Mouse (Mus musculus) kidney, embryonic 16.5 days (tissue): ENCODE measurements around the gene Gpr89. TPM values are rescaled to one million over a fixed set of nuclear protein-coding genes. Genes with fewer than 3 reads are reported as not detected.

ENCODE experiments used
- ATAC-seq: fragments of 200-750 bp; cut with Nextera tagmentation; 2 replicates; pipeline ENCODE4 v1.8.0; 2017; ENCODE audit warnings: moderate TSS enrichment; ENCODE audit not compliant: low FRiP score, low TSS enrichment
- H3K27ac ChIP-seq: fragments of 300-500 bp; sonication (generic); 2 replicates; pipeline ENCODE4 v1.5.1; 2014; ENCODE audit warnings: low read length
- H3K27me3 ChIP-seq: fragments of 300-500 bp; sonication (generic); 2 replicates; pipeline ENCODE4 v1.6.1; 2014; ENCODE audit warnings: low read length, control low read depth, mixed read lengths; ENCODE audit not compliant: insufficient read depth
- H3K36me3 ChIP-seq: fragments of 300-500 bp; sonication (generic); 2 replicates; pipeline ENCODE4 v1.6.1; 2014; ENCODE audit warnings: low read length, control low read depth, mixed read lengths; ENCODE audit not compliant: insufficient read depth
- H3K4me1 ChIP-seq: fragments of 300-500 bp; sonication (generic); 2 replicates; pipeline ENCODE4 v1.6.1; 2014; ENCODE audit warnings: low read length, control low read depth, mixed read lengths; ENCODE audit not compliant: insufficient read depth
- H3K4me2 ChIP-seq: fragments of 300-500 bp; sonication (generic); replicated peaks from 2 replicates; pipeline ENCODE4 v1.6.1; 2014; ENCODE audit warnings: low read depth, low read length
- H3K4me3 ChIP-seq: fragments of 300-500 bp; sonication (generic); 2 replicates; pipeline ENCODE4 v1.5.1; 2014; ENCODE audit warnings: mild to moderate bottlenecking, low read length
- H3K9ac ChIP-seq: fragments of 300-500 bp; sonication (generic); replicated peaks from 2 replicates; pipeline ENCODE4 v1.6.1; 2014; ENCODE audit warnings: low read length
- H3K9me3 ChIP-seq: fragments of 300-500 bp; sonication (generic); 2 replicates; pipeline ENCODE4 v1.6.1; 2016; ENCODE audit warnings: low read length, control low read depth
- WGBS: fragments of 180-500 bp; shearing (Covaris S2); extraction: QIAGEN DNeasy Blood & Tissue Kit; methylation state at CpG from one replicate; pipeline ENCODE4 v1.1.7; 2014; 5-methylcytosine and 5-hydroxymethylcytosine counted together
- polyA plus RNA-seq: library from polyadenylated mRNA; unstranded; fragments of >200 nt; fragmentation: Nextera tagmentation; extraction: Ambion mirVana; gene quantifications from 2 replicates; pipeline ENCODE4 v1.2.1, GENCODE M21; 2015

Gene Gpr89
- polyA plus RNA-seq, 1 experiment from 2014 or later, result 44.9 TPM

GRCm38 (mm10) chr3:96832930-96833329, 72.2 kb downstream of the Gpr89 start:
- Histone ChIP-seq H3K9ac (0 out of 2 replicates have a peak overlapping the region, but pooled peaks have one; percentile 24), H3K27me3 (no peaks in the 10 kb centered on the region), H3K36me3 (no peaks in the 10 kb centered on the region), H3K4me2 (no peak overlapping the region; the same call in 1 of the 2 replicates), H3K4me3 (0 out of 2 replicates have a peak overlapping the region, but pooled peaks have one; percentile 7), H3K27ac (peak overlapping the region; percentile 48; the same call in 1 of the 2 replicates), H3K9me3 (no peaks in the 10 kb centered on the region), H3K4me1 (peaks cover 32% of the 10 kb centered on the region)
- 42% methylated on average over 5 of the region's 5 CpGs for WGBS
- peak; percentile 69 for ATAC-seq

- Histone ChIP-seq H3K9me3 (no peaks in the 10 kb centered on the region), H3K27ac (peak overlapping the region; percentile 14; the same call in 1 of the 2 replicates), H3K9ac (peak overlapping the region; percentile 49; the same call in 1 of the 2 replicates), H3K27me3 (no peaks in the 10 kb centered on the region), H3K4me3 (peak overlapping the region; percentile 28), H3K36me3 (no peaks in the 10 kb centered on the region), H3K4me2 (no peak overlapping the region), H3K4me1 (peaks cover 12% of the 10 kb centered on the region)
- whole genome bisulfite sequencing, result 63% methylated on average over 10 of the region's 10 CpGs
- peak; percentile 68 for ATAC-seq
Observed at GRCm38 (mm10) chr3:96829856-96830255, 75.3 kb downstream of the Gpr89 start.

GRCm38 (mm10) chr3:96828984-96829383, 76.2 kb downstream of the Gpr89 start, which contains the start of the genes Pdzk1 and Cd160:
TSS of gene Pdzk1 (plus strand) at chr3:96829284.
TSS of gene Cd160 (minus strand) at chr3:96829351.
- H3K27ac ChIP-seq, result peak within 1 kb of the TSS; percentile 48
- ATAC-seq, result no peak
- H3K36me3 ChIP-seq, result no peaks in the 10 kb centered on the region
- no peak within 1 kb of the TSS for H3K4me2 ChIP-seq
- no peaks in the 10 kb centered on the region for H3K9me3 ChIP-seq
- H3K9ac ChIP-seq, result peak within 1 kb of the TSS; percentile 49; the same call in 1 of the 2 replicates
- H3K4me3 ChIP-seq, result peak within 1 kb of the TSS; percentile 28
- 75% methylated on average over 1 of the region's 1 CpGs for WGBS
- H3K4me1 ChIP-seq, result peaks cover 6% of the 10 kb centered on the region
- no peaks in the 10 kb centered on the region for H3K27me3 ChIP-seq

- 48% methylated on average over 15 of the region's 15 CpGs for WGBS
- ATAC-seq, result no peak
- H3K27me3 ChIP-seq, result no peaks in the 10 kb centered on the region
- peaks cover 9% of the 10 kb centered on the region for H3K4me1 ChIP-seq
- no peak overlapping the region for H3K4me2 ChIP-seq
- H3K9me3 ChIP-seq, result no peaks in the 10 kb centered on the region
- peak overlapping the region; percentile 48 for H3K27ac ChIP-seq
- H3K9ac ChIP-seq, result no peak overlapping the region
- H3K4me3 ChIP-seq, result no peak overlapping the region
- no peaks in the 10 kb centered on the region for H3K36me3 ChIP-seq
Observed at GRCm38 (mm10) chr3:96828308-96828864, 76.8 kb downstream of the Gpr89 start.

- Histone ChIP-seq H3K27me3 (no peaks in the 10 kb centered on the region), H3K9ac (no peak overlapping the region), H3K36me3 (no peaks in the 10 kb centered on the region), H3K27ac (no peak overlapping the region), H3K4me2 (no peak overlapping the region), H3K4me1 (peaks cover 9% of the 10 kb centered on the region), H3K4me3 (no peak overlapping the region), H3K9me3 (no peaks in the 10 kb centered on the region)
- no peak for ATAC-seq
- WGBS, result 31% methylated on average over 11 of the region's 11 CpGs
Observed at GRCm38 (mm10) chr3:96825261-96825660, 79.9 kb downstream of the Gpr89 start.

- no peaks in the 10 kb centered on the region for H3K27me3 ChIP-seq
- no peak overlapping the region for H3K27ac ChIP-seq
- no peaks in the 10 kb centered on the region for H3K36me3 ChIP-seq
- ATAC-seq, result no peak
- H3K9ac ChIP-seq, result no peak overlapping the region
- no peaks in the 10 kb centered on the region for H3K9me3 ChIP-seq
- peaks cover 9% of the 10 kb centered on the region for H3K4me1 ChIP-seq
- H3K4me3 ChIP-seq, result no peak overlapping the region
- WGBS, result 79% methylated on average over 12 of the region's 12 CpGs
- H3K4me2 ChIP-seq, result no peak overlapping the region
Observed at GRCm38 (mm10) chr3:96824614-96825013, 80.5 kb downstream of the Gpr89 start.

- Histone ChIP-seq H3K27ac (no peak overlapping the region), H3K36me3 (no peaks in the 10 kb centered on the region), H3K4me1 (peaks cover 9% of the 10 kb centered on the region), H3K27me3 (no peaks in the 10 kb centered on the region), H3K4me3 (no peak overlapping the region), H3K4me2 (no peak overlapping the region), H3K9ac (no peak overlapping the region), H3K9me3 (no peaks in the 10 kb centered on the region)
- 29% methylated on average over 3 of the region's 3 CpGs for WGBS
- ATAC-seq, result no peak
Observed at GRCm38 (mm10) chr3:96823701-96824100, 81.4 kb downstream of the Gpr89 start.

GRCm38 (mm10) chr3:96821581-96821980, 83.6 kb downstream of the Gpr89 start:
- H3K36me3 ChIP-seq, result no peaks in the 10 kb centered on the region
- no peak for ATAC-seq
- H3K4me2 ChIP-seq, result no peak overlapping the region
- H3K9me3 ChIP-seq, result no peaks in the 10 kb centered on the region; the same call in 1 of the 2 replicates
- H3K27me3 ChIP-seq, result no peaks in the 10 kb centered on the region
- H3K4me1 ChIP-seq, result peaks cover 4% of the 10 kb centered on the region
- WGBS, result 88% methylated on average over 4 of the region's 4 CpGs
- H3K27ac ChIP-seq, result no peak overlapping the region
- H3K4me3 ChIP-seq, result no peak overlapping the region
- no peak overlapping the region for H3K9ac ChIP-seq

GRCm38 (mm10) chr3:96820116-96820915, 84.8 kb downstream of the Gpr89 start:
- H3K27me3 ChIP-seq, result no peaks in the 10 kb centered on the region
- ATAC-seq, result no peak; the same call in 1 of the 2 replicates

More at GRCm38 (mm10) chr3:96820116-96820915, 84.8 kb downstream of the Gpr89 start:
- WGBS, result 77% methylated on average over 6 of the region's 6 CpGs
- no peaks in the 10 kb centered on the region for H3K36me3 ChIP-seq
- no peaks in the 10 kb centered on the region; the same call in 1 of the 2 replicates for H3K9me3 ChIP-seq
- no peak overlapping the region for H3K9ac ChIP-seq
- H3K27ac ChIP-seq, result no peak overlapping the region
- no peak overlapping the region for H3K4me3 ChIP-seq
- peaks cover 4% of the 10 kb centered on the region for H3K4me1 ChIP-seq
- no peak overlapping the region for H3K4me2 ChIP-seq
